Comparison of ENCODE assay signal across 14 mouse cellular contexts in the genomic region with DNA sequence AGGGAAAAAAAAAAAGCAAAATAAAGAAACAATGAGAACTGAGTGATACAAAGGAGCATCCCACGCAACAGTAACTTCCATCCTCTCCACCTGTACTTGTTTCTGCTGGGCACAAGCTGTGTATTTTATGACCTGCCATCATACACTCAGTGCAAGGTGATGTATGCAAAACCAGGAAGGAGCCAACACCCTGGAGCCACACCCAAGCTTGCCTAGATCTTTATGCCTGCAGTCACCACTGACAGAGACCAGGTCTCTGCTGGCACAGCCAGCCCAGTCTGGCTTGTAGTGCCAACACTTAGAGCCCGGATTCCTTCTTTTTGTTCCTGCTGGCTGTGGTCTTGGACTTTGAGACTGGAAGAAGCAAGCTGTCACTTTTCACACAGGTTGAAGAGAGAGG.
"Had no signal": no experiment of that assay in that cellular context is flagged by ENCODE, and none has a peak within 500 bp of the region (broad histone marks: within the 10 kb centered on the region; RNA-seq: fewer than 3 reads in every experiment).

No protein-coding gene starts in this region.

- H3K4me2 ChIP-seq: liver, embryonic 13.5 days; midbrain, embryonic 11.5 days; stomach, embryonic 15.5 days had no signal

- H3K9ac ChIP-seq: liver, embryonic 13.5 days; stomach, embryonic 15.5 days had no signal

- DNase-seq: kidney, adult 18-20 months; layer of hippocampus, postnatal 36 days; liver, embryonic 13.5 days; lung, adult 2 months; lung, postnatal 14 days; lung, postnatal 4 days; midbrain, embryonic 14.5 days; right cerebral cortex, postnatal 4 days; spleen, adult 18-20 months; thymus, postnatal 25 days had no signal

- H3K9me3 ChIP-seq: liver, embryonic 13.5 days; stomach, embryonic 15.5 days had no signal

- H3K27ac ChIP-seq: kidney, postnatal 0 days; left cerebral cortex, adult 2 months; liver, embryonic 13.5 days; stomach, embryonic 15.5 days had no signal

- H3K4me1 ChIP-seq: stomach, embryonic 15.5 days had no signal

- H3K4me3 ChIP-seq: left cerebral cortex, adult 2 months; liver, embryonic 13.5 days; stomach, embryonic 15.5 days had no signal

- H3K27me3 ChIP-seq: liver, embryonic 13.5 days; stomach, embryonic 15.5 days had no signal

- H3K36me3 ChIP-seq: liver, embryonic 13.5 days; stomach, embryonic 15.5 days had no signal
